Mouse (Mus musculus): ENCODE measurements around the gene Crebbp. TPM values are rescaled to one million over a fixed set of nuclear protein-coding genes. Genes with fewer than 3 reads are reported as not detected.
A peak's percentile ranks its signal among the peaks of the same experiment; 100 is the strongest.

The Crebbp gene
- polyA plus RNA-seq, 1 experiment from 2014 or later = 20.6 TPM

DNA sequence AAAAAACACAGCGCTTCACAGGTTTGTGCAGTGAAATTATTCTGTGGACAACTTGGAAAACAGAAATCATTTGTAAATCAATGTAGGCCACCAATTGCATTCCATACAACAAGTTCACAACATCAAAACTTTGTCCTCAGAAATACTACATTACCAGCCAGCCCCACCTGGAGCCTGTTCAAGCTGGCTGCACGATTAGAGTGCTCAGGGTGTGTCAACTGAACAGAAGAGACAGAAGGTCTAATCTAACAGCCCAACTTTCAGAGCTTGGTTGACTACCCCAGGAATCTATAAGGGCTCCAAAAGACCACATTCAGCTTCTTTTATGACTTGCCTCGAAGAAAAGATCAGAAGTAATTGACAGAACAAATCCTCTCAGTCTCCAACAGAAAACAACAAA, 44.3 kb downstream of the Crebbp start:
- Histone ChIP-seq H3K9me3 (replicated peaks; ENCODE audit: control insufficient read depth, low read length) (no peaks in the 10 kb centered on the region), H3K4me1 (ENCODE audit: control insufficient read depth, insufficient read depth, low read length) (peaks cover 3% of the 10 kb centered on the region), H3K4me3 (ENCODE audit: low read length) (no peak overlapping the region), H3K27ac (ENCODE audit: low read length) (no peak overlapping the region), H3K27me3 (ENCODE audit: control insufficient read depth, insufficient read depth, low read length) (no peaks in the 10 kb centered on the region), H3K9ac (ENCODE audit: low read length) (no peak overlapping the region), H3K4me2 (ENCODE audit: low read depth, low read length) (no peak overlapping the region), H3K36me3 (ENCODE audit: control insufficient read depth, insufficient read depth) (no peaks in the 10 kb centered on the region; the same call in 1 of the 2 replicates)
- whole genome bisulfite sequencing = 81% methylated on average over 3 of the region's 3 CpGs
- no peak for ATAC-seq (replicated peaks; ENCODE audit: extremely low read depth, insufficient read depth, low FRiP score)

DNA sequence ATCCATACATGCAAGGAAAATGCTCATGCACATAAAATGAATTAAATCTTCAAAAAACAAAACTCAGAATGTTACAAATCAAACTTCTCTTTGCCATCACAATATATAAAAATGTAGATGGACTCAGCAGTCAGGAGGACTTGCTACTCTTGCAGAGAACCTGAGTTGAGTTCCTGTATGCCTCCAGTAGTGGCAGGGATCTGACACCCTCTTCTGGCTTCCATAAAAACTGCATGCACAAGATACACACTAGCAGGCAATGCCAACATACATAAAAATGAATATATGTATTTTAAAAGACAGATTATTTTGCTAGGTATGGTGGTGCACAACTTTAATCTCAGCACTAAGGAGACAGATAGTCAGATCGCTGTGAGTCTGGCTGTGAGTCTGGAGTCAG, 45.3 kb downstream of the Crebbp start:
- no peak for ATAC-seq (replicated peaks; ENCODE audit: extremely low read depth, insufficient read depth, low FRiP score)
- Histone ChIP-seq H3K36me3 (ENCODE audit: control insufficient read depth, insufficient read depth) (no peaks in the 10 kb centered on the region; the same call in 1 of the 2 replicates), H3K27ac (ENCODE audit: low read length) (no peak overlapping the region), H3K27me3 (ENCODE audit: control insufficient read depth, insufficient read depth, low read length) (no peaks in the 10 kb centered on the region), H3K4me1 (ENCODE audit: control insufficient read depth, insufficient read depth, low read length) (peaks cover 5% of the 10 kb centered on the region), H3K9ac (ENCODE audit: low read length) (no peak overlapping the region), H3K4me2 (ENCODE audit: low read depth, low read length) (no peak overlapping the region), H3K9me3 (replicated peaks; ENCODE audit: control insufficient read depth, low read length) (no peaks in the 10 kb centered on the region), H3K4me3 (ENCODE audit: low read length) (no peak overlapping the region)
- 92% methylated on average over 1 of the region's 1 CpGs for WGBS

DNA sequence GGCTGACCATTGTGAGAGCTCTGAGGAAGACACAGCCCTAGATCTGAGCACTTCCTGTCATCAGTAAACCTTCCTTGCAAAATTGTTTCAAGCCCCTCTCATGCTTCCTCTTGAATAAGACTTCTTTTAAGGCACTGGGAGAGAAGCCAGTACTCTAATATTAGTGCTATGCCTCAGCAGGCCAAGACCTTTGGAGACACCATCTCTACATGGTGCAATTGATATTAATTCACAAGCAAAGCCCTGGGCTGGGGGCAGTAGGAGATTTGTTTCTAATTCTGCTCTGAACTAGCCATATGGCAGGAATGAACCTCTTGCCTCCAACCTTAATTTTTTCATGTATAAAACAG, 52.9 kb downstream of the Crebbp start:
- H3K27ac ChIP-seq (ENCODE audit: low read length) = peak overlapping the region; percentile 85
- no peaks in the 10 kb centered on the region for H3K9me3 ChIP-seq (replicated peaks; ENCODE audit: control insufficient read depth, low read length)
- no peaks in the 10 kb centered on the region for H3K27me3 ChIP-seq (ENCODE audit: control insufficient read depth, insufficient read depth, low read length)
- no peak overlapping the region for H3K9ac ChIP-seq (ENCODE audit: low read length)
- peak overlapping the region; percentile 49; the same call in 1 of the 2 replicates for H3K4me2 ChIP-seq (ENCODE audit: low read depth, low read length)
- no peak overlapping the region for H3K4me3 ChIP-seq (ENCODE audit: low read length)
- peak; percentile 86 for ATAC-seq (replicated peaks; ENCODE audit: extremely low read depth, insufficient read depth, low FRiP score)
- H3K36me3 ChIP-seq (ENCODE audit: control insufficient read depth, insufficient read depth) = no peaks in the 10 kb centered on the region
- peaks cover 48% of the 10 kb centered on the region for H3K4me1 ChIP-seq (ENCODE audit: control insufficient read depth, insufficient read depth, low read length)

DNA sequence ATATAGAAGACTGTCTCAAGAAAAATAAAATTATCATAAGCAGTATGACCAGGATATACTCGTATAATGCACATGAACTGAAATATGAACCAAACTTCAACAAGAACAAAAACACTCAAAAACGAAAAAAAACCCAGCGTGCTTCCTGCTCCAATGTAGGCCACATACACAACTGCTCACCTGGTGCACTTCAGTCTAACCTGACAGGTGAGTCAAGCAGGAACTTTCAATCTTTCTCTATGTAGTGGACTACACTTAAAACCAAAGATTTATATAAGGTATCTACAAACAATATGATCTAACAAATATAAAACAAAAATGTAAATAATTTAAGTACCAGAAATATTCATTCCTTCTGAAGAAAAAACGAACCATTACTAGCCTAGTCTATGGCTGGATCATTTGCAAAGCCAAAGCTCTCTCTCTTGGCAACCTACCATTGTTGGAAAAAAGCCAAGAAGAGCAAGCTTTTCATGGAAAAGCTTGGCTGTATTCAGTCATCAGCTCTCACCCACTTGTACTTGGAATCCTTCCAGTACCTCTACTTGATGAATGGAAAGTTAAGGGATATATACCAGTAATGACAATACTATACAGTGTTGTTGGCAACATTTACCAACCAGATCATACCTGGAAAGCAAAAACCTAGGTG, 53.4 kb downstream of the Crebbp start:
- peaks cover 48% of the 10 kb centered on the region for H3K4me1 ChIP-seq (ENCODE audit: control insufficient read depth, insufficient read depth, low read length)

DNA sequence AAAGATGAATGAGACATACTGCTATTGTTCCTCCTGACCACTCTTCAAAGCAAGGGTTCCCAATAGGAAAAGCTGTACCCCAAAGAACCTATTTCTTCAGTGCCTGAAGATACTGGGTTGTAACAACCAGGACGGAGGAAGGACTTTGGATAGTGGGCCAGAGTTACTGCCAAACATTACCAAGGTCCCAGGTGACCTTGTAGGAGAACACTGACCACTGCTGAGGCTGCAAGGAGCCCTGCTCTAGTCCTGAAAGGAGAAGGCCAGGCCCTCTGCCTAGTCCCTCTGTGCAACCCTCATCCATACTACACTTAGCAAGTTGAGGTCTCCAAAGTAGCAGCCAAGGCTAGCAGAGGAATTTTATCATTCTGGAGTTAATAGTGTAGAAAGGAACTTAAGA, 60.7 kb downstream of the Crebbp start:
- no peak for ATAC-seq (replicated peaks; ENCODE audit: extremely low read depth, insufficient read depth, low FRiP score)
- Histone ChIP-seq H3K27ac (ENCODE audit: low read length) (no peak overlapping the region), H3K4me3 (ENCODE audit: low read length) (no peak overlapping the region), H3K4me1 (ENCODE audit: control insufficient read depth, insufficient read depth, low read length) (peaks cover 24% of the 10 kb centered on the region), H3K36me3 (ENCODE audit: control insufficient read depth, insufficient read depth) (peaks cover 7% of the 10 kb centered on the region; the same call in 1 of the 2 replicates), H3K27me3 (ENCODE audit: control insufficient read depth, insufficient read depth, low read length) (no peaks in the 10 kb centered on the region), H3K9me3 (replicated peaks; ENCODE audit: control insufficient read depth, low read length) (no peaks in the 10 kb centered on the region), H3K4me2 (ENCODE audit: low read depth, low read length) (no peak overlapping the region), H3K9ac (ENCODE audit: low read length) (no peak overlapping the region)
- WGBS = 83% methylated on average over 1 of the region's 1 CpGs

More for the DNA sequence above, 53.4 kb downstream of the Crebbp start:
- no peaks in the 10 kb centered on the region for H3K9me3 ChIP-seq (replicated peaks; ENCODE audit: control insufficient read depth, low read length)
- peak; percentile 81 for ATAC-seq (replicated peaks; ENCODE audit: extremely low read depth, insufficient read depth, low FRiP score)
- H3K27ac ChIP-seq (ENCODE audit: low read length) = peak overlapping the region; percentile 85
- H3K36me3 ChIP-seq (ENCODE audit: control insufficient read depth, insufficient read depth) = no peaks in the 10 kb centered on the region
- H3K27me3 ChIP-seq (ENCODE audit: control insufficient read depth, insufficient read depth, low read length) = no peaks in the 10 kb centered on the region
- H3K4me3 ChIP-seq (ENCODE audit: low read length) = no peak overlapping the region
- 64% methylated on average over 4 of the region's 4 CpGs for WGBS
- no peak overlapping the region for H3K9ac ChIP-seq (ENCODE audit: low read length)
- peak overlapping the region; percentile 49; the same call in 1 of the 2 replicates for H3K4me2 ChIP-seq (ENCODE audit: low read depth, low read length)

DNA sequence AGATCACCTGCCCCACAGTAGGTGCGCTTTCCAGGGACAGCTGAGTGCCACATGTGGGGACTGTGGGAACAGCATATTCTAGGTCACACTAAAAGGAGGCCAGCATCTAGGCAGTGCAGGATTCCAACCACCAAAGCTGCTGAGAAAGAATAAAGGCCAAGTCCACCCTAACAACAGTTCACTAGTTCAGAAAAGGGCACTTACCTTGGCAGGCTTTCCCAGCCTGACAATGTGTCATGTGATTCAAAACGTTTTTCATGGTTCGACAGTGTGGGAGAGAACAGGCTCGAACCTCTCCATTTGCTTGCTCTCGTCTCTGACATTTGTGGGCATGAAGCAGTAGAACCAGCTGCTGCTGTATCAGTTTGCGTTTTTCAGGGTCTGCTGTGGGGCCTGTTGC, 75.3 kb downstream of the Crebbp start:
- Histone ChIP-seq H3K36me3 (ENCODE audit: control insufficient read depth, insufficient read depth) (peaks cover 23% of the 10 kb centered on the region), H3K4me2 (ENCODE audit: low read depth, low read length) (no peak overlapping the region), H3K27ac (ENCODE audit: low read length) (no peak overlapping the region), H3K27me3 (ENCODE audit: control insufficient read depth, insufficient read depth, low read length) (no peaks in the 10 kb centered on the region), H3K4me3 (ENCODE audit: low read length) (no peak overlapping the region), H3K9ac (ENCODE audit: low read length) (no peak overlapping the region), H3K9me3 (replicated peaks; ENCODE audit: control insufficient read depth, low read length) (no peaks in the 10 kb centered on the region), H3K4me1 (ENCODE audit: control insufficient read depth, insufficient read depth, low read length) (peaks cover 5% of the 10 kb centered on the region)
- ATAC-seq (replicated peaks; ENCODE audit: extremely low read depth, insufficient read depth, low FRiP score) = no peak
- WGBS = 68% methylated on average over 6 of the region's 6 CpGs

DNA sequence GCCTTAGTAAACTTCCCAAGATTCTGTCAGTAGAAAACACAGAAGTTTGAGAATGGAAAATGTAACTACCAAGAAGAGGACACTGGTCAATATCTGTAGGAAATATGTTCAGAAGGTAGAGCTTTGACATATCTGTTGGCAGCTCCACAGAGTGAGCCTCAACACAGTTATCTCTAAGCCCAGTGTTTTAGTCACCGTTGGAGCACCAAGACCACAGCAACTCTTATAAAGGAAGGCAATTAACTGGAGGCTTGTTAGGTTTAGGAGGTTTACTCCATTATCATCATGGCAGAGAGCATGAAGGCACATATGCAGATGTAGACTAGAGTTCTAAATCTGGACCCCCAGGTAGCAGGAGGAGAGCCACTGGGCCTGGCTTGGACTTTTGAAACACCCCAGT, 80.0 kb downstream of the Crebbp start:
- Histone ChIP-seq H3K36me3 (ENCODE audit: control insufficient read depth, insufficient read depth) (peaks cover 23% of the 10 kb centered on the region), H3K27me3 (ENCODE audit: control insufficient read depth, insufficient read depth, low read length) (no peaks in the 10 kb centered on the region), H3K4me1 (ENCODE audit: control insufficient read depth, insufficient read depth, low read length) (no peaks in the 10 kb centered on the region), H3K9me3 (replicated peaks; ENCODE audit: control insufficient read depth, low read length) (no peaks in the 10 kb centered on the region), H3K4me3 (ENCODE audit: low read length) (no peak overlapping the region), H3K27ac (ENCODE audit: low read length) (no peak overlapping the region), H3K4me2 (ENCODE audit: low read depth, low read length) (no peak overlapping the region), H3K9ac (ENCODE audit: low read length) (no peak overlapping the region)
- no peak for ATAC-seq (replicated peaks; ENCODE audit: extremely low read depth, insufficient read depth, low FRiP score)
- 60% methylated on average over 1 of the region's 1 CpGs for WGBS

DNA sequence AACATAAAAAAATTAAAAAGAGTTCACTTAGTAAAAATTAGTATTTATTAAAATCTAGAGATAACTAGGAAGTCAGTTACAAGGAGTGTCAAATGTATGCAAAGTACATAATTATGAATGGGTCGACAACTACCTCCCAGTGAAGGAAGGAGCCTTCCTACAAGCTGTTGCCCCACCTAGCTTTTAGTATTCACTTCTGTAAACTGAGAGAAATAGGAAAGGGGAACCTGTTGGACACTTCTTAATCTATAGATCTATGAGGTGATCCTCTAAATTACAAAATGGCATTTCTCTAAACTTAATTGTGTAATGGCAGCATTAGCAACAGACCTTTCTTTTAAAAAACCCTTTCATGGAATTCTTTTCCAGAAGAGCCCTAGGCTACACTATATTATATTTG, 84.9 kb downstream of the Crebbp start:
- Histone ChIP-seq H3K36me3 (ENCODE audit: control insufficient read depth, insufficient read depth) (peaks cover 31% of the 10 kb centered on the region), H3K9me3 (replicated peaks; ENCODE audit: control insufficient read depth, low read length) (no peaks in the 10 kb centered on the region), H3K4me1 (ENCODE audit: control insufficient read depth, insufficient read depth, low read length) (no peaks in the 10 kb centered on the region), H3K9ac (ENCODE audit: low read length) (no peak overlapping the region), H3K4me3 (ENCODE audit: low read length) (no peak overlapping the region), H3K27me3 (ENCODE audit: control insufficient read depth, insufficient read depth, low read length) (no peaks in the 10 kb centered on the region), H3K4me2 (ENCODE audit: low read depth, low read length) (no peak overlapping the region), H3K27ac (ENCODE audit: low read length) (no peak overlapping the region)
- 85% methylated on average over 1 of the region's 1 CpGs for WGBS
- ATAC-seq (replicated peaks; ENCODE audit: extremely low read depth, insufficient read depth, low FRiP score) = no peak

DNA sequence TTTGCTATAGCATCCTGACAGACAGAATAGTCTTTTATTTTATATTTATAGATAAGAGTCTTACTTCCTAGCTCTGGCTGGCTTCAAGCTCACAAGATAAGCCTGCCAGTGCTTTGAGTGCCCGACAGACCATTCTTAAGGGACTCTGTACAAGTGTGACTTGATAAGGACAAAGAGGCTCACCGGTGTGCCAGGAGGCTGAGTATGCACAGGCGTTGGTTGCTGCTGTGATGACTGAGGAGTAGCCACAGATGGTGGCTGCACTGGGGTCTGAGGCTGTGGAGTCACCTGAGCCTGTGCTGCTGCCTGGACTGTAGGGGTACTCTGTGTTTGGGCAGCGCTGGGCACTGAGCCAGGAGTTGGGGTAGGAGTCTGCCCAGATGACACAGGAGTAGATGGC, 96.7 kb downstream of the Crebbp start:
- no peak overlapping the region for H3K9ac ChIP-seq (ENCODE audit: low read length)
- H3K4me2 ChIP-seq (ENCODE audit: low read depth, low read length) = no peak overlapping the region
- 36% methylated on average over 4 of the region's 4 CpGs for WGBS
- ATAC-seq (replicated peaks; ENCODE audit: extremely low read depth, insufficient read depth, low FRiP score) = peak; percentile 87
- peaks cover 47% of the 10 kb centered on the region for H3K36me3 ChIP-seq (ENCODE audit: control insufficient read depth, insufficient read depth)
- H3K27ac ChIP-seq (ENCODE audit: low read length) = no peak overlapping the region
- H3K27me3 ChIP-seq (ENCODE audit: control insufficient read depth, insufficient read depth, low read length) = no peaks in the 10 kb centered on the region
- no peaks in the 10 kb centered on the region for H3K9me3 ChIP-seq (replicated peaks; ENCODE audit: control insufficient read depth, low read length)
- H3K4me3 ChIP-seq (ENCODE audit: low read length) = no peak overlapping the region
- peaks cover 5% of the 10 kb centered on the region for H3K4me1 ChIP-seq (ENCODE audit: control insufficient read depth, insufficient read depth, low read length)
